Mouse (Mus musculus): ENCODE results near the gene Coasy. TPM values are rescaled to one million over a fixed set of nuclear protein-coding genes. Genes with fewer than 3 reads are reported as not detected.
A peak's percentile ranks its signal among the peaks of the same experiment; 100 is the strongest.

Coasy gene
- total and polyA plus RNA-seq, 2 experiments: 84.0 to 182 TPM

DNA sequence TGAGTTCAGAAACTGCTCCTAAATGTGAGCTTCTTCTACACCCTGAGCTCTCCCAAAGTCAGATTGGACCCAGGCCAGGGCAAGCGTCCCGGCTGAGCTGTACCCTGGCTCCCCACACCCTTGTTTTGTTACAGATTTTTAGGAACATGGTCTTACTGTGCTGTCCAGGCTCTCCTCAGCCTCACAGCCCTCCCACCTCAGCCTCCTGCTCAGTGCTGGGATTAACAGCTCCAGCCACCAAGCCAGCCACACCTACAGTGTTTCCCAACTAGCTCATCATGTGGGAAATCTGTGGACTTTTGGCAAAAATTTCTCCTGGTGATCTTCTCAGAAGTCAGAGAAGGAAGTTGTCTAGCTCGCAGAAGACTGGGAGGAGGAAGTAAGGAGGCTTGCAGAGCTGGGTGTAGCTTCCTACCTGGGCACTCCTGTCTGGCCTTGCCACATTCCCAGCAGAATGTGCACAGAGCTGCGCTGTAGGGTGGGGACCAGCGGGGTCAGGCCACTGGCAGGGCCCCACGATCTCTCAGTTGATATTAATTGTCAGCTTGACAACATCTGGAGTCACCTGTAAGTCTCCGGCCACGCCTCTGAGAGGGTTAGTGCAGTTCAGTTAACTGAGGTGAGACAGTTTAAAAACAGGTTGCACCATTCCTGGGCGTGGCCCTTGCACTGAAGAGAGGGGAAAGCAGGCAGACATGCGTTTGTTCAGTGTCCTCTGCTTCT lies 29.5 kb upstream of the Coasy start:
- Histone ChIP-seq H3K36me3 (ENCODE audit: control insufficient read depth, insufficient read depth, low read length) (peaks cover 2% of the 10 kb centered on the region; the same call in 1 of the 2 replicates), H3K27me3 (ENCODE audit: control insufficient read depth, insufficient read depth, low read length) (no peaks in the 10 kb centered on the region), H3K4me3 (ENCODE audit: insufficient read depth, low read depth, low read length) (no peak overlapping the region), H3K79me2 (ENCODE audit: control insufficient read depth, insufficient read depth, low read length) (no peaks in the 10 kb centered on the region), H3K4me1 (ENCODE audit: control insufficient read depth, insufficient read depth, low read length) (peaks cover 12% of the 10 kb centered on the region), H3K9ac (ENCODE audit: low read depth, low read length) (no peak overlapping the region), H3K27ac (replicated peaks; ENCODE audit: insufficient read depth, low read depth, low read length) (no peak overlapping the region)
- TF ChIP-seq POLR2A (IDR thresholded peaks at IDR 0.05; ENCODE audit: extremely low read depth, insufficient read depth, low read length) (no peak), CTCF (IDR thresholded peaks at IDR 0.05; ENCODE audit: low read depth, low read length) (no peak)
- WGBS: 80% methylated on average over 10 of the region's 10 CpGs
- no peak for DNase-seq (ENCODE audit: extremely low read depth, low read depth, low spot score)

DNA sequence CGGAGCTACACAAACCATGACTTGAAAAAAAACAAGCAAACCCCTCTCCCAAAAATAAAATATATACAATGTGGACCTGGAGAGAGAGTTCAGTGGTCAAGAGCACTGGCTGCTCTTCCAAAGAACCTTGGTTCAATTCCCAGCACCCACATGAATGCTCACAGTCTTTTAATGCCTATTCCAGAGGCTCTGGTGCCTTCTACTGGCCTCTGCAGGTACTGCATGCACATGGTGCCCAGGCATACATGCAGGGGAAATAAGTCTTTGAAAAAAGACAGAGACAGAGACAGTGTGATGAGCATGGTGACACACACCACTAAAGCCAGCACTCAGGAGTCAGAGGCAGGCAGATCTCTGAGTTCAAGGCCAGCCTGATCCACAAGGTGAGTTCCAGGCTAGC lies 28.4 kb upstream of the Coasy start:
- no peak for DNase-seq (ENCODE audit: extremely low read depth, low read depth, low spot score)
- no peak overlapping the region for H3K4me3 ChIP-seq (ENCODE audit: insufficient read depth, low read depth, low read length)
- no peak overlapping the region for H3K9ac ChIP-seq (ENCODE audit: low read depth, low read length)
- no peak overlapping the region for H3K27ac ChIP-seq (replicated peaks; ENCODE audit: insufficient read depth, low read depth, low read length)
- no peaks in the 10 kb centered on the region for H3K79me2 ChIP-seq (ENCODE audit: control insufficient read depth, insufficient read depth, low read length)
- H3K4me1 ChIP-seq (ENCODE audit: control insufficient read depth, insufficient read depth, low read length): peaks cover 12% of the 10 kb centered on the region
- TF ChIP-seq CTCF (IDR thresholded peaks at IDR 0.05; ENCODE audit: low read depth, low read length) (peak; percentile 46; the same call in 1 of the 2 replicates), POLR2A (IDR thresholded peaks at IDR 0.05; ENCODE audit: extremely low read depth, insufficient read depth, low read length) (no peak)
- H3K36me3 ChIP-seq (ENCODE audit: control insufficient read depth, insufficient read depth, low read length): 0 out of 2 replicates have a peak, but pooled peaks cover 2% of the 10 kb centered on the region
- no peaks in the 10 kb centered on the region for H3K27me3 ChIP-seq (ENCODE audit: control insufficient read depth, insufficient read depth, low read length)
- 100% methylated on average over 1 of the region's 1 CpGs for WGBS

DNA sequence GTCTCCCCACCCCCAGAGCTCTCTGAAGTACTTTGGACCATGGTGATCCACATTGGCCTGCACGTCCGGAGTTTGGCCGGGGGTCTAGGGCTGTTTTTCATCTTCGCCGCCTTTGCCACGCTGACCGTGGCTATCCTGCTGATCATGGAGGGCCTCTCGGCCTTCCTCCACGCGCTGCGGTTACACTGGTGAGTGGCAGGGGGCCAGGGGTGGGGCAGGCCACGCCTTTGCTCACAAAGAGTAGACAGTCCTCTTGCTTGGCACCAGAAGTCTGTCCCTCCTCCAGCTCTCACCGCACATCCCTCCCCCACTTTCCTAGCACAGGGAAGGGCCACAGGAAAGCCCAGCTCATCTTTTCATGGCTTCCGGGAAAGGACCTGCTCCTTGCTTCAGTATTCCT lies 26.9 kb upstream of the Coasy start:
- 81% methylated on average over 14 of the region's 14 CpGs for WGBS
- H3K36me3 ChIP-seq (ENCODE audit: control insufficient read depth, insufficient read depth, low read length): 0 out of 2 replicates have a peak, but pooled peaks cover 2% of the 10 kb centered on the region
- no peak overlapping the region for H3K9ac ChIP-seq (ENCODE audit: low read depth, low read length)
- H3K27ac ChIP-seq (replicated peaks; ENCODE audit: insufficient read depth, low read depth, low read length): no peak overlapping the region
- H3K79me2 ChIP-seq (ENCODE audit: control insufficient read depth, insufficient read depth, low read length): no peaks in the 10 kb centered on the region
- no peak for DNase-seq (ENCODE audit: extremely low read depth, low read depth, low spot score)
- H3K4me1 ChIP-seq (ENCODE audit: control insufficient read depth, insufficient read depth, low read length): peaks cover 12% of the 10 kb centered on the region
- no peak overlapping the region for H3K4me3 ChIP-seq (ENCODE audit: insufficient read depth, low read depth, low read length)
- TF ChIP-seq POLR2A (IDR thresholded peaks at IDR 0.05; ENCODE audit: extremely low read depth, insufficient read depth, low read length) (no peak), CTCF (IDR thresholded peaks at IDR 0.05; ENCODE audit: low read depth, low read length) (no peak)
- H3K27me3 ChIP-seq (ENCODE audit: control insufficient read depth, insufficient read depth, low read length): no peaks in the 10 kb centered on the region

DNA sequence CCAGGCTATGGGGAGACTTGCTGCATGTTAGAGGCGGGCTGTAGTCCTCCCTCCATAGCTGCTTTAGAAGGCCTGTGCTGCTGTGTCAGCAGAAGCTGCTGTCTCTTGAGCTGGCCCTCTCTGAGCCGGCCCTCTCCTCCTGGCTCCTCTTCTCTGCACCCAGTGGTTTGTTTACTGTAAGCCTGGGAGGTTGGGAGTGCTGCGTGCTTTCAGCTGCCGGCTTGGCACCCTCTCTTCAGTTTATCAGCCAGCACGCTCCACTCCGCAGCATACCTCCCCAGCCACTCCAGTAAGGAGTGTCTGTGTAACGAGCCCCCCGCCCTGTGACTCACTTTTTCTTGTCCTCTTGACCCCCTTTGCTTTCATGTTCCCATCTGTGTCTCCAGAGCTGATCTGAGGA lies 25.5 kb upstream of the Coasy start:
- no peak overlapping the region for H3K4me3 ChIP-seq (ENCODE audit: insufficient read depth, low read depth, low read length)
- H3K27ac ChIP-seq (replicated peaks; ENCODE audit: insufficient read depth, low read depth, low read length): peak overlapping the region; percentile 8
- no peaks in the 10 kb centered on the region for H3K79me2 ChIP-seq (ENCODE audit: control insufficient read depth, insufficient read depth, low read length)
- peak; percentile 77 for DNase-seq (ENCODE audit: extremely low read depth, low read depth, low spot score)
- H3K4me1 ChIP-seq (ENCODE audit: control insufficient read depth, insufficient read depth, low read length): peaks cover 8% of the 10 kb centered on the region
- H3K9ac ChIP-seq (ENCODE audit: low read depth, low read length): peak overlapping the region; percentile 32
- no peaks in the 10 kb centered on the region for H3K27me3 ChIP-seq (ENCODE audit: control insufficient read depth, insufficient read depth, low read length)
- WGBS: 21% methylated on average over 8 of the region's 8 CpGs
- TF ChIP-seq POLR2A (IDR thresholded peaks at IDR 0.05; ENCODE audit: extremely low read depth, insufficient read depth, low read length): no peak
- no peak for TF ChIP-seq CTCF (IDR thresholded peaks at IDR 0.05; ENCODE audit: low read depth, low read length)
- 0 out of 2 replicates have a peak, but pooled peaks cover 2% of the 10 kb centered on the region for H3K36me3 ChIP-seq (ENCODE audit: control insufficient read depth, insufficient read depth, low read length)

DNA sequence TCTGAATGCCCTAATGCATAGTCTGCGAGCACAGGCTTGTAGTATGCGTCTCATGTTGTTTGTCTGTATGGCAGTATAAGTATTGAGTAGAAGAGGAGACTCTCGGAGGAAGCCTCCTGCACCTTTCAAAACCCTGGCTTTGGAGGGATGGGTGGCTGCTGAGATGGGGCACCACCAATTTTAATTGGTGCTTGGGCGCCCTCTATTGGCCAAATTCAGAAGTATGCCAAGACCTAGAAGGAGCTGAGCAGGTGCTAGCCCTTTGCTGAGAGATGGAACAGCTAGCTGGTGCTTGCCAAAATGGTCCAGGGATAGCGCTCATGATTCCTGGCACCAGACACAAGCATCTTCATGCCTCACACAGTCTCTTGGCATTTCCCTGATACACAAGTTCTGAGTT lies 24.5 kb upstream of the Coasy start:
- no peak for TF ChIP-seq POLR2A (IDR thresholded peaks at IDR 0.05; ENCODE audit: extremely low read depth, insufficient read depth, low read length)
- TF ChIP-seq CTCF (IDR thresholded peaks at IDR 0.05; ENCODE audit: low read depth, low read length): peak; percentile 70
- Histone ChIP-seq H3K27me3 (ENCODE audit: control insufficient read depth, insufficient read depth, low read length) (no peaks in the 10 kb centered on the region), H3K4me3 (ENCODE audit: insufficient read depth, low read depth, low read length) (no peak overlapping the region), H3K4me1 (ENCODE audit: control insufficient read depth, insufficient read depth, low read length) (peaks cover 15% of the 10 kb centered on the region), H3K79me2 (ENCODE audit: control insufficient read depth, insufficient read depth, low read length) (no peaks in the 10 kb centered on the region), H3K36me3 (ENCODE audit: control insufficient read depth, insufficient read depth, low read length) (0 out of 2 replicates have a peak, but pooled peaks cover 2% of the 10 kb centered on the region), H3K27ac (replicated peaks; ENCODE audit: insufficient read depth, low read depth, low read length) (no peak overlapping the region), H3K9ac (ENCODE audit: low read depth, low read length) (no peak overlapping the region)
- peak; percentile 41 for DNase-seq (ENCODE audit: extremely low read depth, low read depth, low spot score)
- 37% methylated on average over 5 of the region's 5 CpGs for WGBS

DNA sequence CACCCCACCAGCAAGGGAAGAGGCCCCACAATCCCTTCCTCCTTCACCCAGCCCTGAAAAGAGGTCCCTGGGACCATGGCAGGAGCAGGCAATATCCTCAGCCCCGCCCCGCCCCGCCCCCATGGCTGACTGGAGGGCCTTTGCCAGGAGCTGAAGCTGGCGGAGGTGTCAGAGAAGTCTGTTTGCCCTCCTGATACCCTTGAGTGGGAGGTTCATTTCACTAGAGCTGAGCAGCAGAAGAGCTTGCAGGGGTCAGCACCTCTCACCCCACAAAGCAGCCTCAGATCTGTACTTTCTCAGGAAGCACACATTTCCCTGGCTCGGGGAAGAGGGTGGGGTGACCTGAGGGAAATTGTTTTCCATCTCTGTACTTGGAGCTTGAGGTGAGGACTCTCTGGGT lies 23.6 kb upstream of the Coasy start:
- Histone ChIP-seq H3K27me3 (ENCODE audit: control insufficient read depth, insufficient read depth, low read length) (no peaks in the 10 kb centered on the region), H3K79me2 (ENCODE audit: control insufficient read depth, insufficient read depth, low read length) (no peaks in the 10 kb centered on the region), H3K9ac (ENCODE audit: low read depth, low read length) (no peak overlapping the region), H3K36me3 (ENCODE audit: control insufficient read depth, insufficient read depth, low read length) (0 out of 2 replicates have a peak, but pooled peaks cover 1% of the 10 kb centered on the region), H3K4me1 (ENCODE audit: control insufficient read depth, insufficient read depth, low read length) (peaks cover 20% of the 10 kb centered on the region), H3K4me3 (ENCODE audit: insufficient read depth, low read depth, low read length) (no peak overlapping the region), H3K27ac (replicated peaks; ENCODE audit: insufficient read depth, low read depth, low read length) (no peak overlapping the region)
- no peak for DNase-seq (ENCODE audit: extremely low read depth, low read depth, low spot score)
- WGBS: 74% methylated on average over 5 of the region's 5 CpGs
- TF ChIP-seq POLR2A (IDR thresholded peaks at IDR 0.05; ENCODE audit: extremely low read depth, insufficient read depth, low read length) (no peak), CTCF (IDR thresholded peaks at IDR 0.05; ENCODE audit: low read depth, low read length) (no peak)
